Mouse (Mus musculus): ENCODE measurements around the gene Olfr845. TPM values are rescaled to one million over a fixed set of nuclear protein-coding genes. Genes with fewer than 3 reads are reported as not detected.

The Olfr845 gene
- not detected in 2 replicates for polyA plus RNA-seq (2015; fragmentation: Nextera tagmentation; extraction: Ambion mirVana)

DNA sequence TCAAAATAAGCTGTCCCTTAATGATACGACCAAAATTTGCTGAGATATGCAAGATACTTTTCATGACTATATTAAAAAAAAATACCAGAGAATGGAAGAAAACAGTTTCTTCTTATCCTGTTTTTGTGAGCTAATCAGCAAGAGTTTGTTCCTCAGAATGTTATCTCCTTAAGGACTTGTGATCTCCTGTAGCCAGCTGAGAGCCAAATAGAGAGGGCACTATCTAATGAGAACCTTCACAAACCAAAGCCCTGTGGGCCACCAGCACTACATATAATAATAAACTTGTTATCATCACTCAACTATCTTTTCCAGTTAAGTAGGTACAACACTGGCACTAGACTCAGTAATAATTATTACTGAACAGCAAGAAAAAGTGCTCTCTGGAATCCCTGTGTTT lies at the start of gene Olfr845:
TSS of gene Olfr845 (plus strand) at position 301 of the 400 bp plus-strand sequence.
- no peak within 1 kb of the TSS for H3K4me3 ChIP-seq
- no peak for ATAC-seq (ENCODE audit: low FRiP score, low read depth)
- no peaks in the 10 kb centered on the region for H3K4me1 ChIP-seq
- 0 out of 2 replicates have a peak, but pooled peaks cover 4% of the 10 kb centered on the region for H3K9me3 ChIP-seq
- H3K4me2 ChIP-seq (replicated peaks): no peak within 1 kb of the TSS
- no peaks in the 10 kb centered on the region for H3K36me3 ChIP-seq
- 67% methylated on average over 1 of the region's 1 CpGs for WGBS
- H3K27me3 ChIP-seq: no peaks in the 10 kb centered on the region
- H3K9ac ChIP-seq: no peak within 1 kb of the TSS
- no peak within 1 kb of the TSS for H3K27ac ChIP-seq

DNA sequence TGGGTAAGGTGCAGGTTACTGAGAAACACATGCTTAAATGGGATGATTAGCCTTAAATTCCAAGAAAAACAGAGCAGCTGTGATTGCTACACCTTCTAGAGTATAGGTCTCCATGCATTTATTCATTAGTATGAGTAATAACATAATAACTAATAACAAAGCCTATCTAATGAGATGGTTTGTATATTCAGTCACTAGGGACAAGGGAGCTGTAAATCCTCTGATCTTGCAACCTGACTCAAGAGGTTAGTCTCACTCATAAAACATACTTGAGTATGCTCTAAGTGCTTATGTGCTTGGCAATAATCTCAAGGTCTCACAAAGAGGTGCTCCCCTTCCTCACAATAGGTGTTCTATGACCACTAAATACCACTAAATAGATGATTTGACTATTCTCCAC lies 20.2 kb upstream of the Olfr845 start, which contains the start of gene Olfr844:
TSS of gene Olfr844 (plus strand) at position 301 of the 400 bp plus-strand sequence.
- no peaks in the 10 kb centered on the region for H3K36me3 ChIP-seq
- H3K9me3 ChIP-seq: peaks cover 15% of the 10 kb centered on the region; the same call in 1 of the 2 replicates
- H3K27ac ChIP-seq: no peak within 1 kb of the TSS
- no peaks in the 10 kb centered on the region for H3K4me1 ChIP-seq
- no peak within 1 kb of the TSS for H3K9ac ChIP-seq
- no peak for ATAC-seq (ENCODE audit: low FRiP score, low read depth)
- no peak within 1 kb of the TSS for H3K4me3 ChIP-seq
- no peak within 1 kb of the TSS for H3K4me2 ChIP-seq (replicated peaks)
- H3K27me3 ChIP-seq: no peaks in the 10 kb centered on the region

DNA sequence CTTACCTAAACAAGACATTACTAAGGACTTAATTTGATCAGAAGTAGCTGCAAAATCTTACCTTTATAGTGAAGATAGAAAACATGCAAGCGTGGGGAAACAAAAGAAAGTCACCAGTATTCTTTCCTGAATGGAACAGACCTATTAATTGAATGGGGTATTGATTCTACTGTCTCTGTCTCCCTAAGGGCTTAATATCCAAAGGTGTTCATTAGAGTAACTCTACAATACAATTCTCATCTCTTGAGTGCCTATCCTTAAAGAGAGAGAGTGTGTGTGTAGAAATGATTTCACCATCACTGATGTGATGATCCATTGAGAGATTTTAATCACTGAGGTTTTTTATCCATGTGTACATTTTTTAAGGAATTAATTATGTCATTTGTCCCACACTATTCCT lies 27.6 kb downstream of the Olfr845 start, which contains the start of gene Olfr846:
TSS of gene Olfr846 (minus strand) at position 101 of the 400 bp plus-strand sequence.
- Histone ChIP-seq H3K27ac (no peak within 1 kb of the TSS), H3K4me1 (no peaks in the 10 kb centered on the region), H3K9me3 (peaks cover 6% of the 10 kb centered on the region; the same call in 1 of the 2 replicates), H3K27me3 (no peaks in the 10 kb centered on the region), H3K9ac (no peak within 1 kb of the TSS), H3K36me3 (no peaks in the 10 kb centered on the region), H3K4me3 (no peak within 1 kb of the TSS), H3K4me2 (replicated peaks) (no peak within 1 kb of the TSS)
- WGBS: 57% methylated on average over 1 of the region's 1 CpGs
- no peak for ATAC-seq (ENCODE audit: low FRiP score, low read depth)

DNA sequence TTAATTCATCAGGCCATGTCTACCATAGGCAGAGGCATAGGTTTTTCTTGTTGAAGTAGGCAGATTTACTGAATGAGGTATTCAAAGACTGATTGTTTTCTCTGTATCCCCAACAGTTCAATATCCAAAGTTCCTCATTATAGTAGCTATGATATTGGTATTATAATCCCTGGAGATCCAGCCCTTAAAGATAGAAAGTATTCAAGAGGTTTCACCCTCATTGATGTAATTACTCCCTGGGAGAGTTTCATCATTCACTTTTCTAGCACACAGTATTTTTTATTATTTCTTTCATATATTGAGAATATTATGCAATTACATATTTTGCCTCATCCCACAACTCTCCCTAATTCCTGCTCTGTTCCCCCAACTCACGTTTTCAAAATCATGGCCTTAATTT lies 42.3 kb downstream of the Olfr845 start, which contains the start of gene Olfr847:
TSS of gene Olfr847 (minus strand) at position 101 of the 400 bp plus-strand sequence.
- no peak for ATAC-seq (ENCODE audit: low FRiP score, low read depth)
- no peaks in the 10 kb centered on the region for H3K4me1 ChIP-seq
- H3K27ac ChIP-seq: no peak within 1 kb of the TSS
- no peaks in the 10 kb centered on the region for H3K27me3 ChIP-seq
- no peak within 1 kb of the TSS for H3K4me2 ChIP-seq (replicated peaks)
- no peaks in the 10 kb centered on the region for H3K36me3 ChIP-seq
- WGBS: 47% methylated on average over 1 of the region's 1 CpGs
- H3K9me3 ChIP-seq: no peaks in the 10 kb centered on the region
- H3K4me3 ChIP-seq: no peak within 1 kb of the TSS
- no peak within 1 kb of the TSS for H3K9ac ChIP-seq

Other genes starting within 250 kb of the Olfr845 start
- not detected in 2 replicates for gene Olfr836, start 216.1 kb upstream of the Olfr845 start, polyA plus RNA-seq (2015; fragmentation: Nextera tagmentation; extraction: Ambion mirVana)
- gene Olfr837, start 200.1 kb upstream of the Olfr845 start, polyA plus RNA-seq (2015; fragmentation: Nextera tagmentation; extraction: Ambion mirVana): not detected in 2 replicates
- 0.01 TPM in 1 of 2 replicates, not detected in the other for gene Olfr839-ps1, start 159.1 kb upstream of the Olfr845 start, polyA plus RNA-seq (2015; fragmentation: Nextera tagmentation; extraction: Ambion mirVana)
- not detected in 2 replicates for gene Olfr843, start 84.5 kb upstream of the Olfr845 start, polyA plus RNA-seq (2015; fragmentation: Nextera tagmentation; extraction: Ambion mirVana)
- gene Olfr844, start 20.1 kb upstream of the Olfr845 start, polyA plus RNA-seq (2015; fragmentation: Nextera tagmentation; extraction: Ambion mirVana): not detected in 2 replicates
- not detected in 2 replicates for gene Olfr846, start 27.5 kb downstream of the Olfr845 start, polyA plus RNA-seq (2015; fragmentation: Nextera tagmentation; extraction: Ambion mirVana)
- not detected in 2 replicates for gene Olfr847, start 42.2 kb downstream of the Olfr845 start, polyA plus RNA-seq (2015; fragmentation: Nextera tagmentation; extraction: Ambion mirVana)
- not detected in 2 replicates for gene Olfr849, start 103.8 kb downstream of the Olfr845 start, polyA plus RNA-seq (2015; fragmentation: Nextera tagmentation; extraction: Ambion mirVana)
- not detected in 2 replicates for gene Olfr850, start 141.8 kb downstream of the Olfr845 start, polyA plus RNA-seq (2015; fragmentation: Nextera tagmentation; extraction: Ambion mirVana)
- gene Olfr851, start 156.8 kb downstream of the Olfr845 start, polyA plus RNA-seq (2015; fragmentation: Nextera tagmentation; extraction: Ambion mirVana): not detected in 2 replicates
- not detected in 2 replicates for gene Olfr853, start 204.6 kb downstream of the Olfr845 start, polyA plus RNA-seq (2015; fragmentation: Nextera tagmentation; extraction: Ambion mirVana)
- not detected in 2 replicates for gene Olfr854, start 230.9 kb downstream of the Olfr845 start, polyA plus RNA-seq (2015; fragmentation: Nextera tagmentation; extraction: Ambion mirVana)
- gene Olfr855, start 246.2 kb downstream of the Olfr845 start, polyA plus RNA-seq (2015; fragmentation: Nextera tagmentation; extraction: Ambion mirVana): not detected in 2 replicates

All from limb, embryonic 13.5 days (tissue).